Mouse (Mus musculus) cerebellum, postnatal 14 days (tissue): ENCODE results near the gene Grap2.

Experiments
- DNase-seq, 2 experiments: peaks; one replicate each; pipeline ENCODE4 v3.0.0; 2021; ENCODE audit warnings: mixed read lengths in 2 of 2

Grap2 gene

DNA sequence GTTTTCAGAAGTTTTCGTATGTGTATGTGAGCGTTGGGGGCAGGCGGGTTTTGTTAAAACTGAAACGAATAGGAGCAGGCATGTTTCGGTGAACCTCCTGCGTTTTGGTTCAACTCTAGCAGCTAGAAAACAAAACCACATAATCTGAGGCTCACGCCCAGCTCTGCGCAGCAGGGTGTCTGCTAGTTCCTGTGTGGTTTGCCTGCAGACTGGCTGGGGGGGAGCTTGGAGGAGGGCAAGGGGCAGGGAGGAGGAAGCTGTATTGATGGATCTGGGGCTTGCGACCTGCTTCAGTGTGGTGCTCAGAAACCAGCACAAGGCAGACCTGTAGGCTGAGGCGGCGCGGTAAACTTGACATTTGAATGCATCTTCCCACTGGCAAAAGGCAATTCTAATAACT lies at the start of gene Grap2:
Gene Grap2, plus strand, starts transcription at position 304 of the 400 bp plus-strand sequence.
- no peak for DNase-seq

DNA sequence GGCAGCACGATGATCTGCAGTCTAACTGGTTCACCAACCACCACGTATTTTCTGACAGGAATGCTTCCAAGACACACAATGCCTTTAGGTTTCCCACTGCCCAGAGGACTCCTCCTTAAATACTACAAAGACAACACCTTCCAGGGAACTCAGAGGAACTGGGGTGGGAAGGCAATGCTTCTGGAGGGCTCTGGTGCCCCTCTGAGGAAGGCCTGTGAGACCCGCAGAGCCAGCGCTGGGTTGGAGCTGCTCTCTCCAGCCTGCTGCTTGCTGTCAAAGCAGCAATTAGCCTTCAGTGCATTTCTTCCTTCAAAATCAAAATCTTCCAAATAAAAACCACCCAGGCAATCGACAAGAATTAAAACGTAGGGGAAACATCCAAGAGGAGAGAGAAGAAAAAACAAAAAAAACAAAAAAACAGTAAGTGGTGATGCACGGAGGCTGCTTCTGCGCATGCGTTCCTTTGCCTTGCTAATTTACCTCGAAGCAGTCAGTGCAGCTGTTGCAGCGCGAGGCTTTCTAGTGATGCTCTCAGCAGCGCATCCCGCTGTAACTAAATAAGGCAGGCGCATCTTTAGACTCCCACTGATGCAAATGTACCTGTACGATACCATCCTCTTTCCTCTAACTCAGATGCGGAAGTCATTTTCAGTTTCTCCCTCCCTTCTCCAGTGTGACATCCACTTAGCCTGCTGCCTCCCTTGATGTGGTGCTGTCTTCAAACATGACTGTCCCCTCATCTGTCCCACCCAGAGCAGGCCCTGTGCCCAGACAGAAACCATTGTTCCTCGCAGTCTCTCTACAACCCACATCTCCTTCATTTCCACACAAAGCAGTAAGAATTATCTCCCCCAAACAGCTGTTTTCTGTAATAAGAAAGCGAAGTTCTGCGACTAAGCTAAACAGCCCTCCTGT lies 42.2 kb upstream of the Grap2 start:
- DNase-seq = peak; percentile 18 to 32

DNA sequence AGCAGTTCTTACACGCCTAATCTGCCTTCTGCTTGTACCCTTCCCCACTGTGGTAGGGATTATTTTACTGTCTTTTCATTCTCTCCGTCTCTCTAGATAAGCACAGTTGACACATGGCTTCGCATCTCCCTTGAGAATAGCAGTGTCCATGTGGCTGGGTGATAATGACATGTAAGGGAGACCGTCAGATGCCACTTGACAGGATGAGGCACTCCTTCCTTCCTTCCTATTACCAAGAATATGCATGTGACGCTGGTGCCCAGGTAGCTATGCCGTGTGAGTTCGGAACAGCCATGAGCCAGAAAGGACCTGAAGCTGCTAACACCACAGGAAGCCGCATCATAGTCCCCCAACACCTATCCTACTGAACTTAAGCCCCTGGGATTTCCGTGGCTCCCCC lies 41.4 kb upstream of the Grap2 start:
- no peak for DNase-seq

DNA sequence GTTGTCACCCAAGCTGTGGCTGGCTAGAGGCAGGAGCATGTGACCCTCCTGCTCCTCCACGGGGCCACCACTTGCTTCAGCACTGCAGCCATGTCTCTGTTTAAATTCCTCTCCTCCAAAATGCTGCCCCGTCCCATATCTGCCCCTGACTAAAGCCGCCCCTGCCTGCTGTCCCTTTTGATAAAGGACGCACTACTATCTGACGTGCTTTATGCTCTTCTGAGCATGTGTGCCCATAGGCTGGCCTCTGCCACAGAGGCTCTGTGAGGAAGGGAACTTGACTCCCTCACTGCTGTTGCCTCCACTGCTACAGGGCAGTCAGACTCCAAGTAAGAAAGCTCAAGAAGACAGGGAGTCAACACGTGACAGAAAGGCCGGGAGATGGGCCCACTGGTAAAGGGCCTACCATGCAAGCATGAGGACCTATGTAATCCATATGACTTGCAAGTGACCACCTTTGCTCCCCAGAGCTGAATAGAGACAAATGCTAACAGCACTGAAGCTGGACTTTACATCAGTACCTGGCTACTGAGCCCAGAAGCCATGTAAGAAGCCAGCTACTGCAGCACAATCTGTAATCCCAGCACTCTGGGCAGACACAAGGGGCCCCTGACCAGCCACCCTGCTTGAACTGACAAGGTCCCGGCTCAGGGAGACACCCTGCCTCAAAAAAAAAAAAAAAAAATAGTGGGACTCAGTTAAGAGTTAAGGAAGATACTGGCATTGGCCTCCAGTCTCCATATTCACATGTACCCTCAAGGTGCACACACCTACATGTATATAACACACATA lies 39.9 kb upstream of the Grap2 start:
- no peak for DNase-seq

DNA sequence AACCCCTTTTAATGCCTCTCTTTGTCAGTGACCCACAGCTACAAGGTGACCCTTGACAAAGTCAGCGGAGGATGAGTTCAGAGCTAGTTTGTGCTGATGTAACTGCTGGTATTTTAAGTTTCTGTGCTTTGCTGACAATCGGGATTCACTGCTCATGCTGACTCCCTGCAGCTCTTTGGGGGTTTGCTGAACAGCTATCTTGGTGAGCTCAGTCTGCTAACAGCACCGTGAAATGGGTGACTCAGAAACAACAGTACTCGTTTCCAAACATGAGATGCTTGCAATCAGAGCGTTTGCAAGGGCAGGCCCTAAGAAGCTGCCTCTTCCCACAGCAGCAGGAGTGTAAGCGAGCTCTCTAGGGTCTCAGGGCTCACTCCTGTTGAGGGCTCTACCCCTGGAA lies 39.1 kb upstream of the Grap2 start:
- DNase-seq = no peak

DNA sequence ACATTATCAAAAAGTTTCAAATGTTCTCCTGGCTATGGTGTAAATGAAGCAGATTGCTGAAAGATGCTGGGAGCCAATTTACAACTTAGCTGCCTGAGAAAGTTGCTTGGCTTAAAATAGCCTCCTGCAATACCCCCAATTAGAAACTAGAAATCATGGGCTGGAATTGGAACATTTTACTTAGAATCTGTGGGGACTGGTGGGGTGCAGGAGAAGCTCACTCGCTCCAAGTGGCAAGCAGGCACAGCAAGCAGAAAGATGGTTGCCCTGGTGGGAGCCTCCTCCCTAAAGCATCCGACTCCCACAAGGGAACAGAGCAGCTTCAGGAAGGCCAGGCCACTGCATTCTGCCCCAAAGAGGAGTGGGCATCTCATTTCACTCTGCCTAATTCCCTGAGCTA lies 36.3 kb upstream of the Grap2 start:
- DNase-seq = no peak

DNA sequence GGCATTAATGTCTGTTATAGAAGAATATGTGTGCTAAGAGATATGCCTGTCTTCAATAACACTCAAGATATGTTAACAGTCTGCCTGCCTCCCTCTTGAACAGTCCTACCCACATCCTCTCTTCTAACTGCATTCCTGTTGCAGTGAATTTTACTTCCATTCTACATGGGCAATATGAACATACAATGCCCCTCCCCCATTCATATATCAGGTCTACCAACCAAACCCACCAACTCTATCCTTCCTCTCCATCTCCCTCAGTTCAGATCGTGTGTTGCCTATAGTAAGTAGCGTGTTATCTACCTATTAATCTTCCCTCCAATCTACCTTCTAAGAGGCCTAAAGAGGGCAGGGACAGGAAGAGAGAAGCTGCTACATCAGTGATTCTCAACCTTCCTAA lies 34.3 kb upstream of the Grap2 start:
- DNase-seq = no peak

DNA sequence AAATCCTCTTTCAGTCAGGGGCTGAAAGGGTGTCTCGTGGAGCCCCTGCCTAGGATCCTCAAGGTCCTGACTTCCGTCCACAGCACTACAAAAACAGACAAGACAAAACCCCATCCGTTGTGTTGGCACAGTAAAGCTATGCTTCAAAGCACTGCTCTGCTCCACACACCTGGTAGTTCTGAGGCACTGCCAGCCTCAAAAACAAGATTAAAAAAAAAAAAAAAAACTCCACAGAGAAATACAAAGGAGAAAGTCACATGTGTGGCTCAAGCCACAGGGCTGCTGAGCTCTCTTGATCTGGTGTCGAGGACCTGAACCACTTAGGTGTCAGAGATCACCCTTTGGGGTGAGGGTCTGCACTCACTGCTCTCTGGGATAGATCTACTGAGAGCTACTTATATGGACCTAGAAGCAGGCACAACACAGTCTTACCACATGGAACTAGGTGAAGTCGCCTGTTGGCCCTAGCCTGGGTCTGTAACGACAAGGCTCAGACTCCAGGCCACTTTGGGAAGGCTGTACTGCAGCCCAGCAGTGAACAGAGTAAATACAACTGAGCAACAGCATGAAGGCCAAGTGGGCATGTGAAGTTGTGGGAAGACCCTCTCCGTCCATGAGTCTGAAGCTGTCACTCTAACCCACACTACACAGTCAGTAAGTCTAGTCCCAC lies 33.6 kb upstream of the Grap2 start:
- DNase-seq = no peak

DNA sequence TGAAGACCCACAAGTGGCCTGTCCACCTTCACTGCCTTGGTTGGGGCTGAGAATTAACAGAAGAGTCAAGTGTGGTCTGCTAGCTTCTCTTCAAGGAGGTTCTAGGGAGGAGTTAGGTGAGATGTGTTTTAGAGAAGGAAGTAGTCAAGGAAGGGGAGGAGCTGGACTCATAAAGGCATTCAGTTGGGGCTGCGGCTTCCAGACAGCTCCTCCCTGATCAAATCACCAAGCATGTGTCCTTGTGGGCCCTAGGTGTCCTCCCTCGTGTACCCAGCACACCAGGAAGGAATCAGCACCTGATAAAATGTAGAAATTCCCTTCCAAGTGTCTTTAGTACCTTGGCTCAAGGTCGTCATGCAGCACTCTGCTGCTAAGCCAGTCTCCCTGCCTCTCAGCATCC lies 28.3 kb upstream of the Grap2 start:
- no peak for DNase-seq

DNA sequence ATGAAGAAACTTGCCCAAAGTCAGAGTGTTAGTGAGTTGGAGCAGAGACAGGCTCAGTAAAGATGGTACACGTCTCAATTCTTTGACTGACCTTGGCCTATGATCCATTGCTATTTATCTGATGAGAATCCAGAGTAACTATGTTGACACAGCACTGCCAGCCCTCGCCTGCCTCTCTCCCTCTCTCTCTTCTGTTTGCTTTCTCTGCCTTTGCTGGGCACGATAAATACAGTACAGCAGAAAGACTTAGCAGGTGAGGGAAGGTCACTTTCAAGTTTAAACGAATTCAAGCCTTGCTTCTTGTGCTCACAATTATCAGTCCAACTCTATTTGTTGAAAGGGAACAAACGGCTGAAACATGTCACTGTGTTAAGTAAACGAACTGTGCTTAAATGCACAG lies 27.0 kb upstream of the Grap2 start:
- no peak for DNase-seq

DNA sequence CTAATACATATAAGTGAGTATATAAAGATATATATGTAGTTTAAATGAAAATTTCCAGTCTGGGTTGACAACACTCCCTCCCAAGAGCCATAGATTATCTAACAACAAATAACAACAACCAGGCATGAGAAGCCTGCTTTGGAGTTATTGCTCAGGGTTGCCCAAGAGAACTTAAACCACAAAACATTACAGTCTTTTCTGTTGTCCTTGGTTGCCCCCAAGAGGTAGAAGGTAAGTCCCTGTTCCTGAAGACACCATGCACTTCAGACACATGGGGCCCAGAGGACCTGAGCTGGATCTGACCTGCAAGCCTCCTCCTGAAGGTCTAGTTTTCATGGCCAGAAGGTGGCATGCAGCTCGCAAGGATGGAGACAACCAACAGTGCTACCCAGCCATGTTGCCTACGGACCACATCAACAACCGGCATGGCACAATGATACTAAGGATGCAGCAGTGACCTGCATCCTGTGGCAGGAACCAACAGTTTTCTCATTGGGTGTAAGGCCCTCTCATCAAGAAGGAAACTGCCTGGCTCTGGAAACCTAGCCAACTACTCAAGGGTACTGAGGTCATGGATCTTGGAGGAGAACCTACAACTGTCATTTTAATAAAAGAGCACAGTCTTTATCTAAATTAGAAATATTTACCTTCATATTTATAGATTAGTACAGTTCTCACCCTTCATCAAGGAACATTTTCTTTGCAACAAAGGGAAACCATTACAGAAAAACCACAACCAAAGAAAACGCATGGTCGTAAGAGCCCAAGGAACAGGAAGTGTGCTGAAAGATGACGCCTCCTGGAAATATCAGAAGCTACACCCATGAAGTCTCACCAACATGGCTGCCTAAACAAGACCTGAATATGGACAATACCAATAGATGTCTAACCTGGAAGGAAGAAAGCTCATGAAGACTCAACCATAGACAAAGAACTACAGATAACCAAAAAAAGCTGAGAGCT lies 17.3 kb upstream of the Grap2 start:
- no peak for DNase-seq

DNA sequence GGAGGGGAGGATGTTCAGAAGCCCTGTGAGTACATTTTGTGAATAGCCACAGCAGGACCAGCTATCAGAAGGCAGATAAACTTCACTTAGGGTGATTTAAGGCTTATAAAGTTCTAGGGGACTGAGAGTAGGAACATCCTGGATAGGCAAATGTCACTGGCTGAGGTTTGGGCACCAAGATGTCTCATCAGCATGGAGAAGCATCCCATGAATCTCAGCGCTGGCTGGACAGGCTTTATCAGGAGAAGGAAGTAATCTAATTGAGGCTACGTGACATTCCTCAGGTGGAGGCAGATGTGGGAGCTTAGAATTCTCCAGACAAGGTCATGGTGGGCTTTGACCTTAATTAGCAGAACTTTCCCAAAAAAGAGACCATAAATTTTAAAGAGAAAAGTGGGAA lies 16.4 kb upstream of the Grap2 start:
- no peak for DNase-seq

DNA sequence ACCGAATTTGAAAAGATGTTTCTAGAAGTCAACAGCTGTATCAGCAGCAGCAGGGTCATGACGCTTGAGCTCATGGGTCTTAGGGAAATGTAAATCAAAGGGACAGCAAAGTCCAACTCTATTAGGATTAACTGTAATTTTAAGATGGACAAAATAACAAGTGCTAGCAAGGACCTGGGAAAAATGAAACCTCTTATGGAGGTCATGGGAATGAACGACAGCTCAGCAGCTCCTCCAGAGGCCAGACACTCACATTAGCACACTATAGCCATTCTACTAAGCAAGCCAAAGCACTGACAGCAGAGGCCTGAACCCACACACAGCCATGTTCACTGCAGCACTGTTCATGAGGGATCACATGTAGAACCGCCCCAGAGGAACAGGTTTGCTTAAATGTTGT lies 14.6 kb upstream of the Grap2 start:
- DNase-seq = peak in 1 of 2 experiments; percentile 27

DNA sequence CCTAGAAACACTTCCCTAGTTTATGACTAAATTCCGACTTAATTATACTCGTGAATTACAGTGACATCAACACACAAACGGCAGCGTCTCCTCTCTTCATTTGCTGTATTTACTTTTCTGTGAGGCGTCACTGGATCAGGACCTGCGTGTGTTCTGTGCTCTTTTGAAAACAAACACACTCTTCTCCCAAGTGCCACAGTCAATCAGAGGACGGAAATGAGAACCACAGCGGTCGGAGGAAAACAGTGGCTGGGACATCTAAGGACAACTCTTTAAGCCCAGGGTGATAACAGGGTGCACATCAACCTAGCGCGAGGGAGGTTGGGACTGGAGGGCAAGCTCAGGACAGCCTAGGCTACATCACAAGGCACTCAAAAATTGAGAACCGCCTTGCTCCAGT lies 12.9 kb upstream of the Grap2 start:
- DNase-seq = no peak

DNA sequence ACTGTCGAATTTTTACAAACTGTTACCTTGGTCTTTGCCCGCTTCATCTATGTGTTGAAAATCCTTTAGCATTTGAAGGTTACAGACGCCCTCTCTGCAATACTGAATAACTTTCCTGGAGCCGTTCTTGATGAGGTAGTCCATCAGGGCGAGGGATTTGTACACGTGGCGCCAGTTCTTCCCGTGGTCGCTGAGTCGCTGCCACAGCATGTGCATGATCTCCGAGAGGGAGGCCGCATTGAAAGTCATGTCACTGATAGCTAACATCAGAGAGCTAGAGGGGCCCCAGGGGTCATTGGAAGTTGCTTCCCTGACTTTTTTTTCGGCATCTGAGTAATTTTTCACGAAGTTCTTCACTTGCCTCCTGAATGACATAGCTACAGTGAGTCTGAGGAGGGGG lies 12.4 kb upstream of the Grap2 start:
- DNase-seq = no peak

DNA sequence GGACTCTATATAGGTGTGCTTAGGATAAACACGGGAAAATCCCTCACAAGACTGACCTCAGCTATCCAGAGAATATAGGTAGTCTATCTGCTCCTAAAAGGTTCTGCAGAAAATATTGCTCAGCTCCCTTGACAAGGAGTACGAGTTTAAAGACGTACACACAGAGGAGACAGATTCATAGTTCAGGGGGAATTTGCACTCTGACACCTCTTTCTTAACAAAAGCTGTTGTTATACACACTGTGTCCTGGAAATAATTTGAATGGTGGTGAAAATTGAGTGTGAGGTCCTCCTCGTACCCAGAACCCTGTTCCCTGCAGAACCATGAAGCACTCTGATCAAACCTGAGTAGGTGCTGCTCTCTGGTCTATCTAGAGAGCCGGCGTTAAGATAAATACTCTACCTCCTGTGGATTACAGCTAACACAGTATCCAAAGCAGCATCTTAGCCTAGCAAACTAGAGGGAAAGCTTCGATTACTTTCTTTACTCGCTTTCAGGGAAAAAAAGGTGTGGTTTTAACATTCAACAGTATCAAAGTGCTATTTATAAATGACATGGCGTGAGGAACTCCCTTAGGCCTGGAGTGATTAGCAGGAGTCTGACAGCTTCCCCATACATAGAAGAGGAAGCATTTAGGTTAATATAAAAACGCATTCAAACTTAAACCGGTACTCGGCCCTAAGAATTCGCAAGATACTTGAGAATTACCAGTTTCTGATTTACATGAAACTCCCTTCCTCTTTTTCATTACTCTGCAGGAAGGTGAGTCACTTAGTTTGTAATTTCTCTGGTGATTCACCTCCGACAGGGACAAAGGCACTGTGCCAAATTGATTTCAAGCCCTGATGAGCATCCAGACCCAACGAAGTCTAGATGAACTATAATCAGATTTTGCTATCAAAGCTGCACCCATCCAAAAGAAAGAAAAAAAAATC lies 11.5 kb upstream of the Grap2 start:
- DNase-seq = peak; percentile 78 to 85

DNA sequence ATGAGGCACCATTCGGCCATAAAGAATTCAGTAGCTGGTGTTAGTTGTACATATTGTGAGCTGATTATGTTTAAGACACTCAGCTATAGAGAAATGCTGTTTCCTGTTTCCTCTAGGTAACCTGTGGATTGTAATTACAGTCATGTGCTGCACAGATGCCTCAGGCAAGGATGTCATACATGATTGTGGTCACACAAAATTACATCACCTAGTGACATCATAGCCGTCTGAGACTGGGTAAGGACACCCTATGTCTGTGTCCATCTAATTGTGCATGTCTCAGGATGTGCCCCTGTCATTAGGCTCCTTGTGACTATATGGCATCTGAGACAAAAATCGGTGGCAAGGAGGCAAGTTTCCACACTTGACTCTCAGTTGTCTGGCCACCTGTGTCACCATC lies 9.9 kb upstream of the Grap2 start:
- no peak for DNase-seq

DNA sequence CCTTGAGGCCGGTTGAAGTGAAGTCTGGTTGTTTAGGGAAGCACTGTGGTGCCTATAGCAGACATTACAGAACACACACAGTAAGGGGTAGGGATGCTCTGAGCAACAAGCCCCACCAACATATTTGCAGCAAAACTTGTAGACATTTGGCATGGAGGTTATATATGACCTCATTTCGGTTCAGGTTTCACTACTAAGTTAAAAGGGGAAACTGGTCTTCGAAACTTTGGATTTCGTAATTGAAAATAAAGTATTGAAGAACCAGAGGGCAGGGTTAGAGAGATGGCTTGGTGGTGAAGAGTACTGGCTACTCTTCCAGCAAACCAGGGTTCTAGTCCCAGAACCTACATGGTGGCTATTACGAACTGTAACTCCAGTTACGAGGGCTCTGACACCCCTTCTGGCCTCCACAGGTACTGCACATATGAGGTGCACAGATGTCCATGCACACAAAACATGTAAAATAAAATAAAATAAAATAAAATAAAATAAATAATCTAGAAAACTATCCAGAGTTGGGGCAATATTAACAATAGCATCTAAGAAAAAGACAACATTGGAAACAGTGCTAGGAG lies 8.7 kb upstream of the Grap2 start:
- DNase-seq = peak in 1 of 2 experiments; percentile 47

DNA sequence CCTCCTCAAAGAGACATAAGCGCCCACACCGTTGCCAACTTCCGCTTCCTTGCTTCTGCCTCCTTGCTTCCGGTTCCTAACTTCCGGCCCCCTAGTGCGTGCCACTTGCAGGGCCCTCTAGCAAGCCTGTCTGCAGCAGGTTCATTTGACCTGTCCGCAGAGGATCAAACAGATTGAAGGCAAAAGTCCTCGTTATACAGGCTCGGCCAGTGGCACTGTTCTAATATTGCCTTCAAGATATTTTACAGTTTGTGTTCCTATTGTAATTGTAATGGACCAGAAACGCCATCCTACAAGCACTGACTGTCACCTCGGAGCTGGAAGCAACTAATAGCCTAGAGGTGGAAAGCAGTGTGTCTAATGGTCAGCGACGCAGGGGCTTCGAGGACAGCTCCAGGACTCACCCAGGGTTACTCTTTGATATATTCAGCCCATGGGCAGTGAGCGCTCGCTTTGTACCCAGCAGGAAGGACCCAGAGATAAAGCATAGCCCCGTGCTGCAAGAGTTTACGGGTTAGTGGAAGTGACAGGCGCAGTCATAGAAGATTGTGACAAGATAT lies 7.2 kb upstream of the Grap2 start, which contains the start of gene Enthd1:
Gene Enthd1, minus strand, starts transcription at position 51 of the 560 bp plus-strand sequence.
- DNase-seq = no peak

DNA sequence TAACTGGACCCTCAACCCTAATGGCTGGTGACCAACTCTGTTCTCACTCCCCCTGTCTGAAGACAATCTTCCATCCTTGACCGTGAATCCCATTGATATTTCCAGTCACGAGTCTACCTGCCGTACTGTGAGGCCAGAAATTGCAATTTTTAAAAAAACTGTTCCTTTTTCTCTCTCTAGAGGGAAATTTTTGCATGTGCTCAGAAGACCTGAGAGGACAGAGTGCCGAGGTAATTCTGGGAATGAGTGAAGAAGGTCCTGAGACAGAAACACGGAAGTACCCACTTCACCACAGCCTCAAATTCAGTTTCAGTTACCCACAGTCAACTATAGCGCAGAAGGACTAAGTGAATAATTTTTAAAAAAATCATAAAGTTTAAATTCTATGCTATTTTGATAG lies 5.7 kb upstream of the Grap2 start:
- DNase-seq = no peak
